Mouse (Mus musculus) liver, postnatal 0 days (tissue): ENCODE results near the gene Telo2. TPM values are rescaled to one million over a fixed set of nuclear protein-coding genes. Genes with fewer than 3 reads are reported as not detected.

Source experiments
- ATAC-seq: fragments of 200-750 bp; cut with Nextera tagmentation; 2 replicates; pipeline ENCODE4 v1.8.0; 2017; ENCODE audit warnings: mild to moderate bottlenecking, moderate library complexity
- DNase-seq: peaks from one replicate; pipeline ENCODE4 v3.0.0-alpha.2; 2016
- H3K27ac ChIP-seq: fragments of 300-500 bp; sonication (generic); 2 replicates; pipeline ENCODE4 v1.5.1; 2014; ENCODE audit warnings: antibody characterized with exemption, moderate library complexity, mild to moderate bottlenecking, low read depth
- H3K27me3 ChIP-seq: fragments of 300-500 bp; sonication (generic); 2 replicates; pipeline ENCODE4 v1.6.1; 2014; ENCODE audit warnings: low read length, control low read depth, mixed read lengths; ENCODE audit not compliant: insufficient read depth
- H3K36me3 ChIP-seq: fragments of 300-500 bp; sonication (generic); replicated peaks from 2 replicates; pipeline ENCODE4 v1.6.1; 2014; ENCODE audit warnings: mild to moderate bottlenecking, control low read depth, low read length, moderate library complexity, mixed read lengths; ENCODE audit not compliant: insufficient read depth
- H3K4me1 ChIP-seq: fragments of 300-500 bp; sonication (generic); 2 replicates; pipeline ENCODE4 v1.6.1; 2014; ENCODE audit warnings: antibody characterized with exemption, mild to moderate bottlenecking, control low read depth; ENCODE audit not compliant: insufficient read depth
- H3K4me2 ChIP-seq: fragments of 300-500 bp; sonication (generic); 2 replicates; pipeline ENCODE4 v1.6.1; 2014; ENCODE audit warnings: low read depth, mild to moderate bottlenecking, low read length, moderate library complexity, mixed read lengths
- H3K4me3 ChIP-seq: fragments of 300-500 bp; sonication (generic); 2 replicates; pipeline ENCODE4 v1.5.1; 2014; ENCODE audit warnings: low read depth, low read length
- H3K9ac ChIP-seq: fragments of 300-500 bp; sonication (generic); replicated peaks from 2 replicates; pipeline ENCODE4 v1.6.1; 2014; ENCODE audit warnings: mild to moderate bottlenecking, moderate library complexity
- H3K9me3 ChIP-seq: fragments of 300-500 bp; sonication (generic); 2 replicates; pipeline ENCODE4 v1.6.1; 2016; ENCODE audit warnings: mild to moderate bottlenecking, control low read depth, low read length, mixed read lengths
- CTCF ChIP-seq: sonication (generic); IDR thresholded peaks from 2 replicates; pipeline ENCODE4 v1.5.1; 2016; ENCODE audit warnings: antibody characterized with exemption, low read depth
- EP300 ChIP-seq: IDR thresholded peaks from 2 replicates; pipeline ENCODE4 v1.6.1; 2016; ENCODE audit warnings: antibody characterized with exemption, low read depth, mild to moderate bottlenecking
- WGBS: fragments of 180-500 bp; shearing (Covaris S2); extraction: QIAGEN DNeasy Blood & Tissue Kit; methylation state at CpG from one replicate; pipeline ENCODE4 v1.1.7; 2014; ENCODE audit not compliant: insufficient replicate concordance; 5-methylcytosine and 5-hydroxymethylcytosine counted together
- polyA plus RNA-seq: library from polyadenylated mRNA; unstranded; fragments of >200 nt; fragmentation: Nextera tagmentation; extraction: Ambion mirVana; gene quantifications from 2 replicates; pipeline ENCODE4 v1.2.1, GENCODE M21; 2015

The Telo2 gene
- polyA plus RNA-seq, 1 experiment from 2014 or later = 5.3 TPM

- H3K27ac ChIP-seq = no peak overlapping the region
- DNase-seq (peak; percentile 44), ATAC-seq (no peak)
- no peak overlapping the region for H3K9ac ChIP-seq
- no peaks in the 10 kb centered on the region for H3K27me3 ChIP-seq
- no peaks in the 10 kb centered on the region for H3K36me3 ChIP-seq
- no peak overlapping the region for H3K4me2 ChIP-seq
- H3K9me3 ChIP-seq = no peaks in the 10 kb centered on the region
- WGBS = 25% methylated on average over 7 of the region's 7 CpGs
- no peak overlapping the region for H3K4me3 ChIP-seq
- H3K4me1 ChIP-seq = peaks cover 14% of the 10 kb centered on the region
- no peak for TF ChIP-seq EP300
- TF ChIP-seq CTCF = peak; percentile 63
Observed at GRCm38 (mm10) chr17:25123979-25124378, 8.2 kb upstream of the Telo2 start.

- Histone ChIP-seq H3K36me3 (no peaks in the 10 kb centered on the region), H3K4me1 (peaks cover 6% of the 10 kb centered on the region), H3K4me2 (no peak within 1 kb of the TSS), H3K4me3 (no peak within 1 kb of the TSS), H3K27ac (no peak within 1 kb of the TSS), H3K27me3 (no peaks in the 10 kb centered on the region), H3K9ac (no peak within 1 kb of the TSS), H3K9me3 (no peaks in the 10 kb centered on the region)
- WGBS = 32% methylated on average over 3 of the region's 3 CpGs
- ATAC-seq (no peak), DNase-seq (no peak)
- no peak for TF ChIP-seq CTCF
- no peak for TF ChIP-seq EP300
Observed at GRCm38 (mm10) chr17:25120406-25120805, 4.6 kb upstream of the Telo2 start, which contains the start of gene Ptx4. Ptx4 (plus strand) TSS chr17:25120760.

GRCm38 (mm10) chr17:25117263-25117662 is 1.5 kb upstream of the Telo2 start:
- no peak for DNase-seq
- 35% methylated on average over 4 of the region's 4 CpGs for WGBS

GRCm38 (mm10) chr17:25114908-25115645 is 690 bp downstream of the Telo2 start:
- TF ChIP-seq EP300 = no peak
- Histone ChIP-seq H3K9ac (peak overlapping the region; percentile 47), H3K36me3 (peaks cover 11% of the 10 kb centered on the region; the same call in 1 of the 2 replicates), H3K4me2 (peak overlapping the region; percentile 97), H3K9me3 (no peaks in the 10 kb centered on the region), H3K27me3 (no peaks in the 10 kb centered on the region), H3K4me1 (peaks cover 15% of the 10 kb centered on the region), H3K4me3 (peak overlapping the region; percentile 57), H3K27ac (peak overlapping the region; percentile 63)
- ATAC-seq (peak; percentile 58), DNase-seq (peak; percentile 70)
- WGBS = 9% methylated on average over 23 of the region's 23 CpGs

More at GRCm38 (mm10) chr17:25117263-25117662, 1.5 kb upstream of the Telo2 start:
- Histone ChIP-seq H3K4me1 (peaks cover 15% of the 10 kb centered on the region), H3K4me2 (no peak overlapping the region), H3K27me3 (no peaks in the 10 kb centered on the region), H3K9me3 (no peaks in the 10 kb centered on the region), H3K36me3 (peaks cover 2% of the 10 kb centered on the region; the same call in 1 of the 2 replicates), H3K27ac (no peak overlapping the region), H3K4me3 (no peak overlapping the region), H3K9ac (no peak overlapping the region)
- no peak for ATAC-seq
- no peak for TF ChIP-seq EP300
- TF ChIP-seq CTCF = peak; percentile 63

GRCm38 (mm10) chr17:25112423-25112810 is 3.4 kb downstream of the Telo2 start:
- Histone ChIP-seq H3K9me3 (no peaks in the 10 kb centered on the region), H3K36me3 (peaks cover 11% of the 10 kb centered on the region; the same call in 1 of the 2 replicates), H3K4me3 (no peak overlapping the region), H3K27me3 (no peaks in the 10 kb centered on the region), H3K9ac (no peak overlapping the region), H3K4me2 (no peak overlapping the region), H3K4me1 (peaks cover 15% of the 10 kb centered on the region), H3K27ac (no peak overlapping the region)
- ATAC-seq (no peak), DNase-seq (no peak)
- 78% methylated on average over 3 of the region's 3 CpGs for WGBS
- TF ChIP-seq EP300 (no peak), CTCF (no peak)

GRCm38 (mm10) chr17:25111739-25112422 is 3.9 kb downstream of the Telo2 start:
- H3K9me3 ChIP-seq = no peaks in the 10 kb centered on the region
- peak overlapping the region; percentile 29; the same call in 1 of the 2 replicates for H3K27ac ChIP-seq
- DNase-seq = no peak
- no peaks in the 10 kb centered on the region for H3K27me3 ChIP-seq
- no peak overlapping the region for H3K4me3 ChIP-seq
- peaks cover 12% of the 10 kb centered on the region; the same call in 1 of the 2 replicates for H3K36me3 ChIP-seq
- ATAC-seq = no peak
- H3K9ac ChIP-seq = no peak overlapping the region
- 78% methylated on average over 8 of the region's 8 CpGs for WGBS
- no peak for TF ChIP-seq EP300
- no peak for TF ChIP-seq CTCF
- peaks cover 15% of the 10 kb centered on the region for H3K4me1 ChIP-seq
- H3K4me2 ChIP-seq = no peak overlapping the region
